Mouse (Mus musculus) adrenal gland, adult 8-10 months (tissue): ENCODE results near the gene Cdkl3. TPM values are rescaled to one million over a fixed set of nuclear protein-coding genes. Genes with fewer than 3 reads are reported as not detected.

ENCODE experiments used
- DNase-seq: peaks from one replicate; pipeline ENCODE4 v3.0.0; 2022
- total RNA-seq, 4 experiments: library from RNA; stranded (reverse); gene quantifications; 2 replicates each; pipeline ENCODE4 v1.2.4; 2022

Gene Cdkl3
- 1 to 10 TPM; 3.0 to 5.5 (median 4.2) TPM for total RNA-seq

- DNase-seq, result peak; percentile 96
These were observed at the start of gene Cdkl3 for GRCm38 (mm10) chr11:52003772-52004528. Cdkl3 (plus strand) TSS chr11:52004221.

- DNase-seq, result no peak
These were observed 47.9 kb upstream of the Cdkl3 start for GRCm38 (mm10) chr11:51956112-51956511.

GRCm38 (mm10) chr11:51957760-51958159 is 46.3 kb upstream of the Cdkl3 start:
- DNase-seq, result no peak

GRCm38 (mm10) chr11:51959511-51959910 is 44.5 kb upstream of the Cdkl3 start:
- no peak for DNase-seq

- DNase-seq, result no peak
These were observed 44.0 kb upstream of the Cdkl3 start for GRCm38 (mm10) chr11:51960061-51960460.

DNA sequence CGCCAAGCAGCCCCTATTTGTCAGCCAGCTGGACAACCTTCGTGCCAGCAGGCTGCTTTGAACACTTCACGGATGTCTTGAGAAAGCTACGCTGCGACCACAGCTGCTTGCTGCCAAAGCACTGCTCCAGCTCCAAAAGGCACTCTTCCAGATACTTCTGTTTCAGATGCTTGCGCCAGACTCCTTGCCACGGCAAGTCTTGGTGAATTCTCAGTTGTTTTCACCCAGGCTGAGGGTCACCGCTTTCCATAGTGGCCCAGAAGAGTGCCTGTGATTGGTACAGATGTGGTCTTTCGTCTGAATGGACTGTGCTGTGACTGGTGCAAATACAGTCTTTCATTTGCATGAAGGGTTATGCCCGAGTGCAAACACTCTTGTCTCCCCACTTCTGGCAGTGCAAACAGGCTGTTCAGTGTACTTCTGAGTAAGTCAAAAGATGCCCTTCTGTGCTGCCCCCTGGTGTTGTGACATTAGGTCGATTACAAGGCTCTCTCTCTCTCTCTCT is 43.0 kb upstream of the Cdkl3 start:
- no peak for DNase-seq

DNA sequence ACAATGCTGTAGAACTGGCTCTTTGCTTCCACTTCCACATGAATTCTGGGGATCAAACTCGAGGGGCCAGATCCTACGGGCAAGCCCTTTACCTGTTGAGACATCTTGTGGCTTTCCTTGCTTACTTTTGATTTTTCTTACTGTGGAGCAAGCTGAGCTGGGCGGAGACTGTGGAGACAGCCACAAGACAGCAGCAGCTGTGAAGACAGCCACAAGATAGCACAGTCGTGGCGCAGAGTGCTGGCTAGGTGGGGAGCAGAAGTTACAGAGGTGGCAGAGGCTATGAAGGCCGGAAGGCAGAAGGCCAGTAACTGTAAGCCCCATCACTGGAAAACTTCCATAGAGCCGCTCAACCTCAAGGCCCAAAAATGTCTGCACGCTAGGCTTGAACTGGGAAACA is 42.3 kb upstream of the Cdkl3 start:
- DNase-seq, result no peak

DNA sequence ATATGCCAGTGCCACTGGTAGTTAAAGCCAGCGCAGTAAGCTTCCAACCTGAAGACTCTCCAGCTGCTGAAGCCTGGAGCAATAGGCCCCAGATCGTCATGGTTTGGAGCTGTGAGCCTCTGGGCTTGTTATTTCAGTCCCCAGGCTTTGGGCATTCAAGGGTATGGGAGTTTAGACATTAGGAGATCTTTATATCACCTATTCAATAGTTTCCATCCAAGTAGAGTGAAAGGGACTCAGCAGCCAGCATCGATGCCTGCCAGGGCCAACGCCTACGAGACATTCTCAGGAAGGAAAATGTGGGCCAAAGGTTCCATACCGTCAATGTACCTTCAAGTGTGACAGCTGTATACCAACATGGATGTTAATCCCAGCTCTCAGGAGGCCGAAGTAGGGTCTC is 41.7 kb upstream of the Cdkl3 start:
- no peak for DNase-seq

DNA sequence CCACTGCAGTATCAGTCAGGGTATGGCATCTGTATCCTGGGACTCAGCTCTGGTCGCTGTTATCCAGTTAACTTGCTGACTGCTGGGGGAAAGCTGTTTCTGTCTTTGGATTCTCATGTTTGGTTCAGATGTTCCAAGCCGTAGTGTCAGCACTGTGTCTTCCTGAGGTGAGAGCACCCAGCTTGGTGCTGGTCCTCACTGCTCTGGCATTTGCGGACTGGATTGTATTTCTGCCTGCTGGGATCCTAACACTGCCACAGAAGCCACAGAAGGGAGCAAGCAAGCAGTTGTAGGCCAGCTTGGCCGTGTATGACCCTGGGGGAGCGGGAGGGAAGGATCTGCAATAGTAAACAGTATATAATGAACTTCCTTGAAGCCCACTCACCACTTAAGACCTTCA is 37.4 kb upstream of the Cdkl3 start:
- no peak for DNase-seq

GRCm38 (mm10) chr11:51967443-51968401 is 36.3 kb upstream of the Cdkl3 start, which contains the start of gene Cdkn2aipnl:
Cdkn2aipnl (plus strand) TSS chr11:51967661.
- peak; percentile 90 for DNase-seq

DNA sequence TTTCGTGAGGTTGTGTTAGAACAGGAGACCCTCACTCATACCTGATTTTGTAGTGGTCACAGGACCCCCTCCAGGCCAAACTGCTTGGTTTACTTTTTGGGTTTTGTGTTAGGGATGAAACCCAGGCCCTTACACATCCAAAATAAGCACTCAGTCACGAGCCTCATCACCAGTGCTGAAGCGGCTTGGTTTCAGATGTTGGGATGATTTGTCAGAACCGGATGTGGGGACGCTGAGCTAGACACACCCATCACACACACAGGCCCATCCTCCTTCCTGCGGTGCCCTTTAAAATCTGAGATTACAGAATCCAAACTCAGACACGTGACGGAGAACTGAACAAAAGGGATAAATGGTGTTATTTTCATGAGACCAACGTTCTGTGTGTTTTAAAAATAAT is 35.1 kb upstream of the Cdkl3 start:
- DNase-seq, result no peak

GRCm38 (mm10) chr11:51969511-51969910 is 34.5 kb upstream of the Cdkl3 start:
- DNase-seq, result no peak

DNA sequence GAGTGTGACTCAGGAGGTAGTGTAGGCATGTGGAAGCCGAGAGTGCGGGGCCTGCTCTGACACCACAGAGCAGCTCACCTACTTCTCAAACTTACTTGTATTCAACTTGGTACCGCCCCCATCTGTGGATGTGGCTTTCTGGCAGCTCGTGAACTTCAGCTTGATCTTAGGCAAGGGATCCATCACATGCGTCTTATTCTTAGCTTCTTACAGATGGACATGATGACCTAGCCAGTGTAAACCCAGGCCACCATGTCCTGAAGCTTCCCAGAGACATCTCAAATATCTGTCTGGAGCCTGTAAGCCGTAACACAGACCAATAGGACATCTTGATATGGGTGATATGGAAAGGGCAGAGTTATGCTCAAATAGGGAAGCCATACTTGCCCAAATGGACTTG is 32.4 kb upstream of the Cdkl3 start:
- DNase-seq, result no peak

GRCm38 (mm10) chr11:51999611-52000289 is 4.3 kb upstream of the Cdkl3 start:
- peak; percentile 66 for DNase-seq

- DNase-seq, result peak; percentile 96
These were observed 3.6 kb upstream of the Cdkl3 start, which contains the start of gene Ube2b for GRCm38 (mm10) chr11:52000290-52000962. Ube2b (minus strand) TSS chr11:52000762.

GRCm38 (mm10) chr11:52001341-52001740 is 2.7 kb upstream of the Cdkl3 start:
- DNase-seq, result no peak

DNA sequence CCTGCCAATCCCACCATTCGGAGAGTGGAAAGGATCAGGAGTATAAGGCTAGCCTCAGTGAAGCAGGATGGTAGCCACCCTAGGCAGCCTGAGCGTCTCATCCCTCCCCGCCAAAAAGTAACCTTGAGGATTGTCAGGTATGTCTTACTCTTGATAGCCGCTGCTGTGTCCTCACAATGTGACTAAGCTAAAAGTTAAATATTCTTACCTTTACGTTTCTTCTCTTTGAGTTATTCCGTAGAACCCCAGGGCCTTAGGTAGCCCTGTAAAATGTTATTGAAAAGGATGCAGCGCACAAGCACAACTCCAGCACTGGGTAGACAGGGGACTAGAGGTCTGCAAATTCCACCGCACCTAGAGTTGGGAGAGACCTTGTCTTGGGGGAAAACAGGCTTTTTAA is 2.2 kb upstream of the Cdkl3 start:
- DNase-seq, result no peak

DNA sequence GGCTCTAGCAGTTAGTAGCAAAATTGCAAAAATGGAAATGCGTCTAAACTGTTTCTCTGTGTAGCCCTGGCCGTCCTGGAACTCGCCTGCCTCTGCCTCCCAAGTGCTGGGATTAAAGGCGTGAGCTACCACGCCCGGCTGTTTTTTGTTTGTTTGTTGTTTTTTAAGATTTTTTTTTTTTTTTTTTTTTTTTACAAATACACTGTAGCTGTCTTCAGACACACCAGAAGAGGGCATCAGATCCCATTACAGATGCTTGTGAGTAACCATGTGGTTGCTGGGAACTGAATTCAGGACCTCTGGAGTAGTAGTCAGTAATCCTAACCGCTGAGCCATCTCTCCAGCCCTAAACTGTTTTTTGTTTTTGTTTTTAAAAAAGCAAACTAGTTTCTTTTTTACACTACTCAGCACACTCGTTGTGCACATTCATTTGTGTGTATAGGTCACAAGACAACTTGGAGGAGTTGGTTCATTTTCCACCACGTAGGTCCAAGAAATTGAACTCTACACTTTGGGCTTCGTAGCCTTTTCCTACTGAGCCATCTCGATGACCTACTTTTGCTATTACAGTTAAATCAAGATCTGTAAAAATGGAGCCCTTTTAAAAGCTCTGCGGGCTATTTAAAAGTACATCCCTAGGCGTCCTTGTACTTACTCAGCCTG is 1.0 kb upstream of the Cdkl3 start:
- no peak for DNase-seq

GRCm38 (mm10) chr11:52003505-52003771 is 583 bp upstream of the Cdkl3 start:
- DNase-seq, result no peak

- DNase-seq, result no peak
These were observed 1.6 kb downstream of the Cdkl3 start for GRCm38 (mm10) chr11:52005586-52005985.

DNA sequence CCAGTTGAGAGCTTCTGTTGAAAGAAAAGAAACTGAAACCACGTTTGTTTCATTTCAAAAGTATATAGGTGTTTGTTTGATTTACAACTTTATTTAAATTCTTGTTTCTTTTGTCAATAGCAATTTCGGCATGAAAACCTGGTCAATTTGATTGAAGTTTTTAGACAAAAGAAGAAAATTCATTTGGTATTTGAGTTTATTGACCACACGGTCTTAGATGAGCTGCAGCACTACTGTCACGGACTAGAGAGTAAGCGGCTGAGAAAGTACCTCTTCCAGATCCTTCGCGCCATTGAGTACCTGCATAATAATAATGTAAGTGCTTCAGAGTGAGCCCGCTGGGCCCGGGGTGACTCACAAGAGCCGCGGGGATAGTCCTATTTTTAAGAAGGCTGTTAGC is 7.0 kb downstream of the Cdkl3 start:
- DNase-seq, result no peak

GRCm38 (mm10) chr11:52011541-52011940 is 7.5 kb downstream of the Cdkl3 start:
- no peak for DNase-seq
